Mouse (Mus musculus): ENCODE data around the gene Syn3. TPM values are rescaled to one million over a fixed set of nuclear protein-coding genes. Genes with fewer than 3 reads are reported as not detected.

Gene Syn3
- polyA plus RNA-seq, 1 experiment from 2014 or later, result 0.22 TPM

DNA sequence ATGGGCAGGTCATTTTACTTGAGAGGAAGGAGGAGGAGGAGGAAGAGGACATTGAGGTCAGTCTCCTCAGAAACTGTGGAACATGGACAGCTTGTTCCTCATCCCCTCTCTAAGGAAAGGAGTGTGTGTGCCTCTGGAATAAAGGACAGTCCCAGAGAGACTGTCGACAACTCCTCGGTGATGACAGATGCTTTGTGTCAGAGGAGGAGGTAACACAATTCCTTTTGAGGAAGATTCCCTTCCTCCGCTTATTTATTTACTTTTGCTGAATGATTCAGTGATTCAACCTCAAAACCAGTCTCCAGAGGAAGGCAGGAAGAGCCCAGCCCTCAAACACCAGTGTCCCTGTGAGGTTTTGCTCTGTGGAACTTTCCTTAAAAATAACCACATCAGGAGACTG, 228.4 kb downstream of the Syn3 start:
- no peak overlapping the region for H3K4me2 ChIP-seq (ENCODE audit: low read depth, low read length)
- no peaks in the 10 kb centered on the region for H3K4me1 ChIP-seq (ENCODE audit: control insufficient read depth, low read depth, low read length)
- no peaks in the 10 kb centered on the region for H3K36me3 ChIP-seq (ENCODE audit: control insufficient read depth, insufficient read depth)
- H3K9ac ChIP-seq (ENCODE audit: low read depth, low read length), result no peak overlapping the region
- no peak for ATAC-seq (ENCODE audit: low read depth)
- no peak overlapping the region for H3K27ac ChIP-seq (ENCODE audit: low read length)
- H3K27me3 ChIP-seq (ENCODE audit: control insufficient read depth, insufficient read depth, low read depth, low read length), result no peaks in the 10 kb centered on the region
- WGBS (ENCODE audit: insufficient replicate concordance), result 29% methylated on average over 3 of the region's 3 CpGs
- no peaks in the 10 kb centered on the region for H3K9me3 ChIP-seq (replicated peaks; ENCODE audit: control insufficient read depth, low read length)
- no peak overlapping the region for H3K4me3 ChIP-seq (ENCODE audit: low read depth, low read length)

GRCm38 (mm10) chr10:86264618-86265017, 234.1 kb downstream of the Syn3 start:
- no peak for ATAC-seq (ENCODE audit: low read depth)
- Histone ChIP-seq H3K4me2 (ENCODE audit: low read depth, low read length) (no peak overlapping the region), H3K27ac (ENCODE audit: low read length) (no peak overlapping the region), H3K4me3 (ENCODE audit: low read depth, low read length) (no peak overlapping the region), H3K36me3 (ENCODE audit: control insufficient read depth, insufficient read depth) (no peaks in the 10 kb centered on the region), H3K4me1 (ENCODE audit: control insufficient read depth, low read depth, low read length) (no peaks in the 10 kb centered on the region), H3K9me3 (replicated peaks; ENCODE audit: control insufficient read depth, low read length) (no peaks in the 10 kb centered on the region), H3K27me3 (ENCODE audit: control insufficient read depth, insufficient read depth, low read depth, low read length) (no peaks in the 10 kb centered on the region), H3K9ac (ENCODE audit: low read depth, low read length) (no peak overlapping the region)
- WGBS (ENCODE audit: insufficient replicate concordance), result 64% methylated on average over 9 of the region's 9 CpGs

GRCm38 (mm10) chr10:86261725-86262124, 237.0 kb downstream of the Syn3 start:
- 63% methylated on average over 2 of the region's 2 CpGs for WGBS (ENCODE audit: insufficient replicate concordance)
- H3K4me1 ChIP-seq (ENCODE audit: control insufficient read depth, low read depth, low read length), result no peaks in the 10 kb centered on the region
- no peak overlapping the region for H3K9ac ChIP-seq (ENCODE audit: low read depth, low read length)
- H3K36me3 ChIP-seq (ENCODE audit: control insufficient read depth, insufficient read depth), result no peaks in the 10 kb centered on the region
- H3K4me2 ChIP-seq (ENCODE audit: low read depth, low read length), result no peak overlapping the region
- H3K4me3 ChIP-seq (ENCODE audit: low read depth, low read length), result no peak overlapping the region
- no peaks in the 10 kb centered on the region for H3K27me3 ChIP-seq (ENCODE audit: control insufficient read depth, insufficient read depth, low read depth, low read length)
- no peak for ATAC-seq (ENCODE audit: low read depth)
- no peaks in the 10 kb centered on the region for H3K9me3 ChIP-seq (replicated peaks; ENCODE audit: control insufficient read depth, low read length)
- H3K27ac ChIP-seq (ENCODE audit: low read length), result no peak overlapping the region

DNA sequence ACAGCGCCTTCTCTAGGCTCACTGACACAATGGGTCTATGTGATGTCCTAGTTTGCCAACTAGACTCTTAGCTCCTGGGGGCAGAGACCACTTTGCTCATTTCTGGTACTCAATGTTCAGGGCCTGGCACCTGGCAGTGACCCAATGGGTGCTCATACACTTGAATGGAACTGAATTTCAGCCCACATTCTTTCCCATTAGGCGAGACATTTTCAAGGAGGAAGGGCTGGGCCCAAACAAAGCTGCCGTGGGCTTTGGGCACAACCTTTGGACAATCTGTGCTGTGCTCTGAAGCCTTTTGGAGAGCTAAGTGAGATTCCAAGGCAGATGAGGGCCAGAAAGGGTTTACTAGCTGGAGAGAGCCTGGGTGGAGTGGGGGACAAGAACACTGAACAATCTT, 239.7 kb downstream of the Syn3 start:
- WGBS (ENCODE audit: insufficient replicate concordance), result 58% methylated on average over 3 of the region's 3 CpGs
- Histone ChIP-seq H3K27ac (ENCODE audit: low read length) (no peak overlapping the region), H3K4me1 (ENCODE audit: control insufficient read depth, low read depth, low read length) (no peaks in the 10 kb centered on the region), H3K36me3 (ENCODE audit: control insufficient read depth, insufficient read depth) (no peaks in the 10 kb centered on the region), H3K27me3 (ENCODE audit: control insufficient read depth, insufficient read depth, low read depth, low read length) (no peaks in the 10 kb centered on the region), H3K4me2 (ENCODE audit: low read depth, low read length) (no peak overlapping the region), H3K9me3 (replicated peaks; ENCODE audit: control insufficient read depth, low read length) (no peaks in the 10 kb centered on the region), H3K9ac (ENCODE audit: low read depth, low read length) (no peak overlapping the region), H3K4me3 (ENCODE audit: low read depth, low read length) (no peak overlapping the region)
- no peak for ATAC-seq (ENCODE audit: low read depth)

GRCm38 (mm10) chr10:86258046-86258445, 240.7 kb downstream of the Syn3 start:
- Histone ChIP-seq H3K9me3 (replicated peaks; ENCODE audit: control insufficient read depth, low read length) (no peaks in the 10 kb centered on the region), H3K36me3 (ENCODE audit: control insufficient read depth, insufficient read depth) (no peaks in the 10 kb centered on the region)
- WGBS (ENCODE audit: insufficient replicate concordance), result 75% methylated on average over 4 of the region's 4 CpGs

GRCm38 (mm10) chr10:86257045-86257444, 241.7 kb downstream of the Syn3 start:
- WGBS (ENCODE audit: insufficient replicate concordance), result 54% methylated on average over 3 of the region's 3 CpGs

More at GRCm38 (mm10) chr10:86258046-86258445, 240.7 kb downstream of the Syn3 start:
- Histone ChIP-seq H3K27ac (ENCODE audit: low read length) (no peak overlapping the region), H3K27me3 (ENCODE audit: control insufficient read depth, insufficient read depth, low read depth, low read length) (no peaks in the 10 kb centered on the region), H3K4me2 (ENCODE audit: low read depth, low read length) (no peak overlapping the region), H3K4me3 (ENCODE audit: low read depth, low read length) (no peak overlapping the region), H3K4me1 (ENCODE audit: control insufficient read depth, low read depth, low read length) (no peaks in the 10 kb centered on the region), H3K9ac (ENCODE audit: low read depth, low read length) (no peak overlapping the region)
- ATAC-seq (ENCODE audit: low read depth), result no peak

DNA sequence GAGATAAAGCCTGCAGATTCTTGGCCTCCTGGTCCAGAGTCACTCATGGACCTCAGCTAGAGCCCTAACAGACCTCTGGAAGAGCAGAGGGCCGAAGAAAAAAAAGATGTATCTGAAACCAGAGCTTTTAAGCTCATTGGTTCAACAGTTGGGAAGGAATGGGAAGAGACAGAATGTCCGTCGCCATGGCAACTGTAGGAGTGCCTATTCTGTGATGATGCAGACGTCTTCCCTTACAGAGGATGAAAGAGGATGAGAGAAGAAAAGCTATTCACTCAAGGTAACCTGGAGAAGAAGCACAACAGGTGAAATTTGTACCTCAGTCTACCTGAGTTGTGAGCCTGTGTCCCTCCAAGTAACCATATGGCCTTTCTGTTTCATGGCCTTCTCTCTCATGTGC, 242.5 kb downstream of the Syn3 start:
- WGBS (ENCODE audit: insufficient replicate concordance), result 48% methylated on average over 4 of the region's 4 CpGs
- Histone ChIP-seq H3K4me2 (ENCODE audit: low read depth, low read length) (no peak overlapping the region), H3K9ac (ENCODE audit: low read depth, low read length) (no peak overlapping the region), H3K36me3 (ENCODE audit: control insufficient read depth, insufficient read depth) (no peaks in the 10 kb centered on the region), H3K9me3 (replicated peaks; ENCODE audit: control insufficient read depth, low read length) (no peaks in the 10 kb centered on the region), H3K27me3 (ENCODE audit: control insufficient read depth, insufficient read depth, low read depth, low read length) (no peaks in the 10 kb centered on the region), H3K4me3 (ENCODE audit: low read depth, low read length) (no peak overlapping the region), H3K4me1 (ENCODE audit: control insufficient read depth, low read depth, low read length) (no peaks in the 10 kb centered on the region), H3K27ac (ENCODE audit: low read length) (no peak overlapping the region)
- ATAC-seq (ENCODE audit: low read depth), result no peak

More at GRCm38 (mm10) chr10:86257045-86257444, 241.7 kb downstream of the Syn3 start:
- Histone ChIP-seq H3K9me3 (replicated peaks; ENCODE audit: control insufficient read depth, low read length) (no peaks in the 10 kb centered on the region), H3K36me3 (ENCODE audit: control insufficient read depth, insufficient read depth) (no peaks in the 10 kb centered on the region), H3K4me2 (ENCODE audit: low read depth, low read length) (no peak overlapping the region), H3K4me1 (ENCODE audit: control insufficient read depth, low read depth, low read length) (no peaks in the 10 kb centered on the region), H3K9ac (ENCODE audit: low read depth, low read length) (no peak overlapping the region), H3K4me3 (ENCODE audit: low read depth, low read length) (no peak overlapping the region), H3K27ac (ENCODE audit: low read length) (no peak overlapping the region), H3K27me3 (ENCODE audit: control insufficient read depth, insufficient read depth, low read depth, low read length) (no peaks in the 10 kb centered on the region)
- ATAC-seq (ENCODE audit: low read depth), result no peak

DNA sequence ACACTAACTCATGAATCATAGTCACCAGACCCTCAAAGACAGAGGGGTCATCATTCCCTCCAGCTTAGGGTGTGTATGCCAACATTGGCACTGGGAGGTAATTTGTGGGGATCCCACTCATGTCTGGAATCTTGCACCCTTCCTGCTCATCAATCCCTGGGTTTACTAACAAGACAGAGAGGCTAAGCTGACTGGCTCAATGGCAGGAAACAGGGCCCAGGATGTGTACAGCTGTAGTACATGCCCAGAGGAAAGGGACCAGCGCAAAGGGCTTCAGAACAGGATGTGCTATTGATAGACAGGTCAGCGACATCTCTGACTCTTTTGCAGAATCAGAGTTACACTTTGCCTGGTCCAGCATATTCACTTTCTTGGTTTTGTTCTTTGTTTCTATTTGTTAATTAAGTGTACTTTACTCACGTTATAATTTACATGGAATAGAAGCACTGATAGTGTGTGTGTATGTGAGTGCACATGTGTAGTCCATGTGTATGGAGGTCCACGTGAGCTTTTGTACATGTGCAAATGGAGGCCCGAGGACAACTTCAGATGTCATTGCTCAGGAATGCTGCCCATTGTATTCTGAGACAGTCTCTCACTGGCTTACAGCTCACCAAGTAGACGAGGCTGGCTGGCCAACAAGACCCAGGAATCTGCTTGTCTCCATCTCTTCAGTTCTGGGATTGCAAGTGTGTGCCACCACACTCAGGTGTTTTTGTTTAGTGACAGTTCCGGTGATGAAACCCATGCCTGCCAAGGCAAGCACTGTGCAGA, 248.4 kb downstream of the Syn3 start:
- no peak overlapping the region for H3K27ac ChIP-seq (ENCODE audit: low read length)
- ATAC-seq (ENCODE audit: low read depth), result no peak

GRCm38 (mm10) chr10:86249283-86249682, 249.4 kb downstream of the Syn3 start:
- no peaks in the 10 kb centered on the region for H3K36me3 ChIP-seq (ENCODE audit: control insufficient read depth, insufficient read depth)
- no peaks in the 10 kb centered on the region for H3K9me3 ChIP-seq (replicated peaks; ENCODE audit: control insufficient read depth, low read length)
- no peaks in the 10 kb centered on the region for H3K27me3 ChIP-seq (ENCODE audit: control insufficient read depth, insufficient read depth, low read depth, low read length)
- no peak for ATAC-seq (ENCODE audit: low read depth)
- H3K4me2 ChIP-seq (ENCODE audit: low read depth, low read length), result no peak overlapping the region
- H3K9ac ChIP-seq (ENCODE audit: low read depth, low read length), result no peak overlapping the region
- H3K4me3 ChIP-seq (ENCODE audit: low read depth, low read length), result no peak overlapping the region
- H3K27ac ChIP-seq (ENCODE audit: low read length), result no peak overlapping the region
- WGBS (ENCODE audit: insufficient replicate concordance), result 48% methylated on average over 1 of the region's 1 CpGs
- H3K4me1 ChIP-seq (ENCODE audit: control insufficient read depth, low read depth, low read length), result no peaks in the 10 kb centered on the region

More for the DNA sequence above, 248.4 kb downstream of the Syn3 start:
- no peak overlapping the region for H3K4me2 ChIP-seq (ENCODE audit: low read depth, low read length)
- 47% methylated on average over 7 of the region's 7 CpGs for WGBS (ENCODE audit: insufficient replicate concordance)
- H3K9ac ChIP-seq (ENCODE audit: low read depth, low read length), result no peak overlapping the region
- H3K4me3 ChIP-seq (ENCODE audit: low read depth, low read length), result no peak overlapping the region
- no peaks in the 10 kb centered on the region for H3K4me1 ChIP-seq (ENCODE audit: control insufficient read depth, low read depth, low read length)
- no peaks in the 10 kb centered on the region for H3K36me3 ChIP-seq (ENCODE audit: control insufficient read depth, insufficient read depth)
- H3K27me3 ChIP-seq (ENCODE audit: control insufficient read depth, insufficient read depth, low read depth, low read length), result no peaks in the 10 kb centered on the region
- no peaks in the 10 kb centered on the region for H3K9me3 ChIP-seq (replicated peaks; ENCODE audit: control insufficient read depth, low read length)
